Mouse (Mus musculus) thymus, adult 2 months (tissue): ENCODE data around the gene Scarb2.

Experiments
- CTCF ChIP-seq: fragments of 200-500 bp; IDR thresholded peaks from 2 replicates; pipeline ENCODE4 v1.5.1; 2012; ENCODE audit warnings: mild to moderate bottlenecking, control low read depth, low read length, moderate library complexity, borderline replicate concordance; ENCODE audit not compliant: control insufficient read depth, poor library complexity, insufficient read depth; ENCODE audit errors: extremely low read depth
- POLR2A ChIP-seq: fragments of 200-500 bp; IDR thresholded peaks from 2 replicates; pipeline ENCODE4 v1.6.1; 2012; ENCODE audit warnings: mild to moderate bottlenecking, low read length, control low read depth, moderate library complexity; ENCODE audit not compliant: control insufficient read depth, poor library complexity, insufficient read depth; ENCODE audit errors: extremely low read depth

- TF ChIP-seq CTCF (no peak), POLR2A (no peak)
These were observed 5.4 kb upstream of the Scarb2 start for GRCm38 (mm10) chr5:92512066-92512465.
